Mouse (Mus musculus) retina, postnatal 1 day (tissue): ENCODE measurements at regions not wholly inside any gene's neighbourhood (a gene's known extent, or its start where the extent isn't known, plus 50 kb on each side); places are given as distances from the start of the nearest gene placed in this dataset.

Source experiments
- DNase-seq: peaks from one replicate; pipeline ENCODE4 v3.0.0-alpha.2; 2012

GRCm38 (mm10) chr5:75761459-75762310, 187.0 kb downstream of the Kit start:
- DNase-seq = no peak

DNA sequence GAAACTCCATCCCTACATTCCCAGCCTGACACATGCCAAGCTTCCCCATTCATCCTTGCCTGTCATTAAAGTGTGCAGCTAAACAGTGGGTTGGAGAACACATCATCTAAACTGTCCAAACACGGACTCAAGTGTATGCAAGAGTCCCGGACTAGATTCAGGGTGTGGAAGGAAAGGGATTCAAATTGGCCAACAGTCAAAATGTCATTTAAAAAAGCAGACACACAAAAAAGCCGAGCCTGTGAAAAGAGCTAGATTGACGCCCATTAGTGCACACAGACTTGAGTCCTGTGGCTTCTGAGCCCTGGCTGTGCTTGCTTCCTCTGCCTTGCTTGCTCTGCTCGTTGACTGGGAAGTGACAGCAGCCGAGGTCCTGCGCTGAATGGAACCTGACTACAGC, 181.5 kb downstream of the Kit start:
- DNase-seq = no peak

GRCm38 (mm10) chr5:75754356-75754755, 179.6 kb downstream of the Kit start:
- DNase-seq = no peak

- DNase-seq = no peak
Observed at GRCm38 (mm10) chr5:75745311-75745710, 170.6 kb downstream of the Kit start.

DNA sequence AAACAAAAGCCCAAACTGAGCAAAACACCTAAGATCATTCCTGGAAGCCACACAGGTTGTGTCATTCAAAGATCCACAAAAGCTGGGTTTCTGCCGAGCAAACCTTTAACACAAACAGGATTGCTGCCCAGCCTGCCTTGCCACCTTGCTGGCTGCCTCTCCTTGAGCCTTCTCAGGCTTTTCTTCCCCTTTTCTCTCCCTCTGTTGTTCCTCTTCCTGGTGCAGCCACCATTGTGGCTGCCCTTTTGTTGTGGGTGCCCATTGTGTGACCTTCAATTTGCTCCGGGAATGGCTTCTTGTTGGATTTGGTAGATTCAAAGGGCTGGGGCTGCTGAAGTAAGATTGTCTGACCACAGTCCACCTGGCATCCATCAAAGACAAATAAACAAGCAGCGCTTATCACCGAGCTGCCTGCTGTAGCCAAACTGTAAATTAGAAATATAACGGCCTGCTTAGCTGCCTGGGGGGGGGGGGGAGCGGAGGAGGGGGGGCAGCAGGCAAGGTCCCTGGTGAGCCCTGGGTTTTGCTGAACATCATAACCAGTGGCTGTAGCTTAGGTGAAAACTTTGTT, 169.8 kb downstream of the Kit start:
- DNase-seq = no peak

DNA sequence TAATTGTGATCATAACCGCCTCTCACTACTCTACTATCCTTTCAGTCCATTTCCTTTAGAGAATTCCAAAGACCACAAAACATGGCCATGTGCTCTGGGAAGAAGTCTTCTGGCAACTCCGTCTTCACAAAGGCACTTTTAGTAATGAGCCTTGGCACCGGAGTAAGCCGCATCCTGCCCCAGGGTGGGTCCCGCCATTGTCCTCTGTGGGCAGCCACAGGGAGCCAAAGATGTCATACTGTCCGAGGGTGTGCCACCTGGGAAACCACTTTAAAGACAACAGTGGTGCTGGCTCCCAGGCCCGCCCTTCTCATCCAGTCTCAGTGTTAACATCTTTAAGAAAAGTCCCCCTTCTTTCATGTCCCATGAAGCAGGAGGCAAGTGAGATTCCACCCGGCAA, 164.6 kb downstream of the Kit start:
- DNase-seq = no peak

- no peak for DNase-seq
Observed at GRCm38 (mm10) chr5:75738445-75738844, 163.7 kb downstream of the Kit start.

DNA sequence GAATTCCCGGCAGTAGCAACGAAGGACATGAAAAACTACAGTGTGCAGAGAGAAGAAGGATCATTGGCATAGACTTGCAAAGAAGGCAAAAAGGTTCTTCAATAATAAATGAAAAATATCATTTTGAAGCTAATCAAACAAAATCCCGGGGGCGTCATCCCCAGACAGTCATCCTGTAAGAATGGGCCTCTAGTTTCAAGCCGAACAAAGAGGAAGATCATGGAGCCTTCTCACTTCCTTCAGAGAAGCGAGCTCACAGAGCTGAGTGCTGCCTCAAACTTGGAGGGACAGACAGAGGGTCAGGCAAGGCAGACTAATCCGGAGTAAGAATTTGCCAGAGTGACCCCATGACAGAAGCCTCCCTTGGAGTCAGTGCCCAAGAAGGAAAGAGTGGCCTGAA, 163.0 kb downstream of the Kit start:
- DNase-seq = no peak

DNA sequence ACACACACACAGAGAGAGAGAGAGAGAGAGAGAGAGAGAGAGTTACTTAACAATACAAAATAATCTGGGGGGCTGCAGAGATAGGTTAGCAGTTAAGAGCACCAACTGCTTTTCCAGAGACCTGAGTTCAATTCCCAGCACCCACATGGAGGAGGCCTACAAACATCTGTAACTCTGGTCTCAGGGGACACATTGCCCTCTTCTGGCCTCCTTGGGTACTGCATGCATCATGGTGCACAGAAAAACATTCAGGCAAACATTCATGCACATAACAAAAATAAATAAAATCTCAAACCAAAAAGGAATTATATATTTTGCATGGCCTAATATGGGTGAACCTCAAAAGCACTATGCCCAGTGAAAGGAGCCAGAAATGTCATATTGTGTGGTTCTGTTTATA, 161.6 kb downstream of the Kit start:
- DNase-seq = no peak

DNA sequence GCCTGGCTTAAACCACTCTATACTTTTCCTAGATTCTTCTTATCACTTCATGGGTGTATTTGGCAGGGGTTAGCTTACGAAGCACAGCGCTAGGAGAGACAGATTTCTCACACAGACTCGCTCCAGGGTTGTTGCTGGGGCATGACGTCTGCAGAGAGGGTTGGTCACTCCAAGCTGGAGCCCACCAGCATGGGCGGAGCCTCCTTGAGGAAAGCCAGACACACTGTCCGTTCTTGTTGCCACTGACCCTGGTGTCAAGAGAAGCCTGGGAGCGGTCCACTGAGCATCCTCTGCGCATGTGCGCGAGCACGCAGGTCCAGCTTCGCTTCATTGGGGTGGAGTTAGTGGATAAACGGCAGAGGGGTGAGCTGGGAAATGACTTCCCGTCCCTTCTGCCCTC, 159.8 kb downstream of the Kit start:
- DNase-seq = no peak

- no peak for DNase-seq
Observed at GRCm38 (mm10) chr5:75734043-75734442, 159.3 kb downstream of the Kit start.

DNA sequence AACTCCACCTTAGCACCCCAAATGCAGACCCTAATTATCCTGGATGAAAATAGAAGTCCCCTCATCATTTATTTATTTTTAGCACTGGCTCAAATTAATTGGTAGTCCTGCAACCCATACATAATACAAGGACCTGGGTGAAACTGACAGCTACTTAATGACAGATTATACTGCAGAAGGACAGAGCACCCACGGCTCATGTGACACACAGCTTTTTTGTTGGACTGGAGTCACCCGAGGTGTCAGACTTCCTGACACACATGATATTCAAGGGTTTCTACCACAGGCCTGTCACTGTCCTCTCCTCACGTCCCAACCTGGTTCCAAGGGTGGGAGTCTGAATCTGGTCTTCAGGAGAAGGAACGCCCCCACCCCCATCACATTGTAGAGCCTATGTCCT, 156.5 kb downstream of the Kit start:
- no peak for DNase-seq

DNA sequence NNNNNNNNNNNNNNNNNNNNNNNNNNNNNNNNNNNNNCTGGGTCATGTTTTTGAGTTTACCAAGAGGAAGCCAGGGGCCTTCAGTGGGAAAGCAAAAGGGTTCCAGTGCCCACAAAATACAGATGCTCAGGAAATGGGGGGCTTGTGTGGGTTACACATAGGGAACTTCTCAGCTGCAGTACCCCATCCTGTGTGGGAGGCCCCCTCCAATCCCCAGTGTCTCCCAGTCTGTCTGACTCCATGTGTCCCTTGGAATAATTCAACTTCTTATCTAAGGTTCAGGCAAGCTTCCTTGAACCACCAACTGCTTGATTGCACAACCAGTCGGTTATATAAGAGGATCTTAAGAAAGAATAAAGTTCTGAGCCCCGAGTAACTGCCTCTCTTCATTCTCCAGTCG, 156.0 kb downstream of the Kit start:
- no peak for DNase-seq

DNA sequence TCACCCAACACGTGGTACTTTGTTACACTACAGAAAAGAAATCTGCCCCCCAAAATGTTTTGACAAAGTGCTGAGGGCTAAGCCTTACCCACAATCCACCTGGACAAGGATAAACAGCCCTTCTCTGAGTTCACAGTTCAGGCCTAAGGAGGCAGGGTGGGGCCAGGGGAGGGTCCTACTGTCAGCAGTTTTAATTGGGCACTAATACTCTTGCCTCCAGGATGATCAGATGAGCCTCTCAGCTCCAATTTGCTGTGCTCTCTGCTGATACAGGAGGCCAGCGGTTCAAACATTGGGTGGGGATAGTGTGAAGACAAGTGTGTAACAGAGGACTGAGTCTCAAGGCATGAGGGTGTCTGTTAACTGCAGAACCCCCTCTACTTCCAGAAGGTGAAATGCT, 146.6 kb downstream of the Kit start:
- no peak for DNase-seq

DNA sequence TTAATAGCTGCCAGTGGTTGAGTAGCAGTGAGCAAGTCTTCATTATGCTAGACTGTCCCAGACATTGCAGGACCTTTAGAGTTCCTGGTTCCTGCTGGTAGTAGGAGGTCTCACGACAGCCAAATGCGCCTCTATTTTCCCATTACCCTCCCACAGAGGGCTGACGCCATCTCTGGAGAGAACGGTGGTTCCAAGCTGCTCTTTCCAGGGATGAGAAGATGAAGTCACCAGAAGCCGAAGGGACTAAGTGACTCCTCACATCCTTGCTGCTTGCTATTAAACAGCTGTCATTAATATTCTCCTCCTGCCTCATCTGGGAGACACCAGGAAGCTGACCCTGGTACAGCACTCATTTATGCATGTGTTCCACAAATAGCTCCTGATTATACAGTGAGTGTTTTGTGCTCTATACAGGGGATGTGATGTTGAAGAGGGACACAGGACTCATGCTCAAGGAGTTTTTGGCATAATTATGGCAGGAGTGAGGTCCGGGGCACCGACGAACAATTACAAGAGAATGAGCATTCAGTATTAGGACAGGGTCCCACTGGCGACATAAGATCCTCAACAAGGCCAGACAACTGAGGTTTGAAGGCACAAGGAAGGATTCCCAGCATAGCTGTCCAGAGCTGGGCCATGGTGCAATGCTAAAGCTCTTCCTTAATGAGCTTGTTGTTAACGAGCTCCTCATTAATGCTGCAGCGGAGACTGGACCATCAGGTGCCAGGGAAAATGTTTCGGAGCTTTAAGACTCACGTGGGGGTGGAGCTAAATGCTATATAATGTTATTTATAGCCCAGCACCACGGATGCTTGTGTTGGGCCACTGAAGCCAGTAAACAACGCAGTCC, 145.6 kb downstream of the Kit start:
- peak; percentile 53 for DNase-seq

DNA sequence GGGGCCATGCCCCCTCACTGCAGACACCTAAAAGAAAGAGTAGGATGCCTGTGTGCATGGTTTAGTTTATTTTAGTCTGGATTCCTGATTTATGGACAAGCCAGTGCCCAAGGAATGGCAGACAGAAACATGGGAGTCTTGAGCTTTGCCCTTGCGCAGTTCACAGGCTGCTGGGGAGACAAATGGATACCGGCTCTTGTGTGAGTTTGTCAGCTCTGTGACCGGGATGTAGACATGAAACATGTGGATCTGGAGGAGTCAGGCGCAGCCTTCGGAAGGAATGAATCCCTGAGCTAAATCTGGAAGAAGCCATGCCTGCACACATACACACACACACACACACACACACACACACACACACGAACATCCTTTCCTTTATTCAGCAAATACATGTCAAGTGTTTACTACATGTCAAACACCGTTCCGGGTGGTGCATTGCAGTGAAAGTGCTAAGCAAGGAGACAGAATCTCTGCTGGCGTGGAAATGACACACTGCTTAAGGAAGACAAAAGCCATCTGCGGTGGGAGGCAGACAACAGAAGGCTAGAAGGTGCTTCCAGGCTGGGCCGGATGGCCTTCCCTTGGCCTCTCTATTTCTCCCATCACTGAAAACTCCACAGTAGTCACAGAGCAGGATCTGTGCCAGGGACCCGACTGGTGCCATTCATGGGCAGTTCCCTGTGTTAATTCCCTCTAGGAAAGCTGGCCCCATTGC, 144.0 kb downstream of the Kit start:
- DNase-seq = no peak
